Mouse (Mus musculus) erythroblast, embryonic 14.5 days (primary cell): Measurements from ENCODE around the gene Obsl1.

Experiments
- GATA1 ChIP-seq: IDR thresholded peaks from 2 replicates; pipeline ENCODE4 v1.6.1; 2012; ENCODE audit warnings: low read length, inconsistent platforms, mixed read lengths
- TAL1 ChIP-seq: IDR thresholded peaks from 3 replicates; pipeline ENCODE4 v1.6.1; 2012; ENCODE audit warnings: low read length, inconsistent platforms, mixed read lengths

DNA sequence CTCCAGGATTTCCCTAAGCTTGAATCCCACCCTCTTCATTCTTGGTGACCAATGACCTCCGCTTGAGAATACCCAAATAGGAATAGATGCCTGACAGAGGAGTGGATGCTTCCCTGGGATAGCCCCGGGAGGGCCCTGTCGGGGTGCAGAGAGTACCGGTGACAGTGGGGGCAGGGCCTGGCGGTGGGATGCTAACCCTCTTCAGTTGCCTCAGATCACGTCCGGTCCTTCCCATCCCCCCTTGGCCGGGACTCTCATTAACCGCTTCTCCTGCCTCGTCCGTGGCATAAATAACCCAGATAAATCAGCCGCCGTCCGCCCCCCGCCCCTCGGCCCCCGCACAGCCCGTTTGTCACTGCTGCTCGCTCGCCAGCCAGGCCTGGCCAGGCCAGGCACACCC is 59.6 kb downstream of the Obsl1 start:
- TF ChIP-seq GATA1 (no peak), TAL1 (no peak)
